Mouse (Mus musculus) kidney, adult 2 months (tissue): ENCODE measurements around the gene Rps16.

Source experiments
- CTCF ChIP-seq: fragments of 200-500 bp; conservative IDR thresholded peaks from 2 replicates; pipeline ENCODE4 v1.5.1; 2011; ENCODE audit warnings: low read depth, mild to moderate bottlenecking, control low read depth, low read length, moderate library complexity, mixed read lengths; ENCODE audit not compliant: insufficient read depth, insufficient read length
- POLR2A ChIP-seq: fragments of 200-500 bp; IDR thresholded peaks from one replicate; pipeline ENCODE4 v1.6.1; 2011; ENCODE audit warnings: low read depth, low read length, control low read depth

DNA sequence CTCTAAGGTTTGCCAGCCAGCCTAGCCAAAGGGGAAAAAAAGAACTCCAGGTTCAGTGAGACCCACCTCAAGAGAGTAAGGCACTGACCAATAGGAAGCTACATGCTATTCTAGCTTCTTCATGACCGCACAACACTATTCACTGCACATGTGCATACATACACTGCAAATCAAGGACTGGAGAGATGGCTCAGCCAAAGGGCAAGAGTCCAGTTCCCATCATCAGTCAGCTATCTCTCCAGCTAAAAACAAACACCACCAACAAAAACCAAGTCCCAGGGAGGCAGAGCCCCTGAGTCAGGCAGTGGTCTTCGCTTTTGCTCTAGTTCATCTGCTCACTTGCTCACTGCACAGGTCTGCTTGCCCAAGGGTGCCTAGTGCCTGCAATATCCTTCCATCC lies 22.2 kb upstream of the Rps16 start:
- TF ChIP-seq CTCF (no peak), POLR2A (no peak)
